Mouse (Mus musculus) embryonic facial prominence, embryonic 12.5 days (tissue): ENCODE measurements around the gene Gm3269. TPM values are rescaled to one million over a fixed set of nuclear protein-coding genes. Genes with fewer than 3 reads are reported as not detected.
"Not testable (repeated sequence)": the region's sequence is repeated elsewhere in the genome, so short reads cannot be mapped to it uniquely, and the experiment has no call there.

ENCODE experiments used
- ATAC-seq: fragments of 200-750 bp; cut with Nextera tagmentation; 2 replicates; pipeline ENCODE4 v1.8.0; 2017; ENCODE audit not compliant: insufficient number of reproducible peaks, insufficient read depth, low FRiP score, low TSS enrichment
- H3K27ac ChIP-seq: fragments of 300-500 bp; sonication (generic); 2 replicates; pipeline ENCODE4 v1.5.1; 2016; ENCODE audit warnings: mild to moderate bottlenecking
- H3K27me3 ChIP-seq: fragments of 300-500 bp; sonication (generic); 2 replicates; pipeline ENCODE4 v1.6.1; 2016; ENCODE audit warnings: mild to moderate bottlenecking, moderate library complexity
- H3K36me3 ChIP-seq: fragments of 300-500 bp; sonication (generic); 2 replicates; pipeline ENCODE4 v1.6.1; 2016; ENCODE audit warnings: mild to moderate bottlenecking
- H3K4me1 ChIP-seq: fragments of 300-500 bp; sonication (generic); 2 replicates; pipeline ENCODE4 v1.6.1; 2016
- H3K4me2 ChIP-seq: fragments of 300-500 bp; sonication (generic); replicated peaks from 2 replicates; pipeline ENCODE4 v1.6.1; 2016; ENCODE audit warnings: mild to moderate bottlenecking, moderate library complexity
- H3K4me3 ChIP-seq: fragments of 300-500 bp; sonication (generic); 2 replicates; pipeline ENCODE4 v1.5.1; 2016; ENCODE audit warnings: mild to moderate bottlenecking
- H3K9ac ChIP-seq: fragments of 300-500 bp; sonication (generic); 2 replicates; pipeline ENCODE4 v1.6.1; 2016; ENCODE audit warnings: mild to moderate bottlenecking, moderate library complexity
- H3K9me3 ChIP-seq: fragments of 300-500 bp; sonication (generic); 2 replicates; pipeline ENCODE4 v1.6.1; 2016; ENCODE audit warnings: mild to moderate bottlenecking, moderate library complexity
- WGBS: fragments of 180-500 bp; shearing (Covaris S2); methylation state at CpG from one replicate; pipeline ENCODE4 v1.1.7; 2016; 5-methylcytosine and 5-hydroxymethylcytosine counted together
- polyA plus RNA-seq: library from polyadenylated mRNA; unstranded; fragments of >200 nt; fragmentation: Nextera tagmentation; extraction: Ambion mirVana; gene quantifications from 2 replicates; pipeline ENCODE4 v1.2.1, GENCODE M21; 2016

Gm3269 gene
- not detected in 2 replicates for polyA plus RNA-seq

GRCm38 (mm10) chr14:4837806-4838205, at the start of gene Gm3269:
Gm3269 (plus strand) TSS chr14:4838106.
- no CpG with 5 or more reads among the region's 4 CpGs for WGBS
- not testable (repeated sequence) for H3K4me1 ChIP-seq, H3K9ac ChIP-seq, H3K36me3 ChIP-seq, H3K4me3 ChIP-seq, ATAC-seq, H3K9me3 ChIP-seq, H3K4me2 ChIP-seq, H3K27ac ChIP-seq, H3K27me3 ChIP-seq

- H3K36me3 ChIP-seq, H3K9ac ChIP-seq, H3K4me1 ChIP-seq, H3K9me3 ChIP-seq, ATAC-seq, H3K27ac ChIP-seq, H3K4me2 ChIP-seq, H3K27me3 ChIP-seq, H3K4me3 ChIP-seq: not testable (repeated sequence)
- WGBS, result 81% methylated on average over 6 of the region's 6 CpGs
Measured at GRCm38 (mm10) chr14:4806421-4806820, 31.5 kb upstream of the Gm3269 start.

GRCm38 (mm10) chr14:4821950-4822349, 16.0 kb upstream of the Gm3269 start:
- H3K9ac ChIP-seq, ATAC-seq, H3K4me1 ChIP-seq, H3K36me3 ChIP-seq, H3K27ac ChIP-seq, H3K9me3 ChIP-seq, H3K27me3 ChIP-seq, H3K4me2 ChIP-seq, H3K4me3 ChIP-seq: not testable (repeated sequence)
- WGBS, result 97% methylated on average over 4 of the region's 7 CpGs

- not testable (repeated sequence) for H3K36me3 ChIP-seq, H3K27ac ChIP-seq, H3K9me3 ChIP-seq, ATAC-seq, H3K27me3 ChIP-seq, H3K4me1 ChIP-seq
- Histone ChIP-seq H3K4me3 (peak within 1 kb of the TSS; percentile 42), H3K9ac (peak within 1 kb of the TSS; percentile 42), H3K4me2 (peak within 1 kb of the TSS; percentile 52)
- WGBS, result 9% methylated on average over 25 of the region's 59 CpGs
Measured at GRCm38 (mm10) chr14:4855299-4855980, 17.5 kb downstream of the Gm3269 start, which contains the start of gene Gm3264. Gm3264 (plus strand) TSS chr14:4855576.

- H3K9me3 ChIP-seq, H3K4me3 ChIP-seq, H3K36me3 ChIP-seq, H3K4me1 ChIP-seq, H3K9ac ChIP-seq, H3K27me3 ChIP-seq, H3K4me2 ChIP-seq, ATAC-seq, H3K27ac ChIP-seq: not testable (repeated sequence)
- 88% methylated on average over 1 of the region's 3 CpGs for WGBS
Measured at GRCm38 (mm10) chr14:4892116-4892515, 54.2 kb downstream of the Gm3269 start, which contains the start of gene Gm3278. Gm3278 (plus strand) TSS chr14:4892416.

Other genes with a start within 250 kb of the Gm3269 start
- not detected in 2 replicates for gene Gm8159, start 205.8 kb upstream of the Gm3269 start, polyA plus RNA-seq
- gene Gm3239, start 173.9 kb upstream of the Gm3269 start, polyA plus RNA-seq, result not detected in 2 replicates
- not detected in 2 replicates for gene Gm7876, start 128.9 kb upstream of the Gm3269 start, polyA plus RNA-seq
- gene Gm3252, start 111.3 kb upstream of the Gm3269 start, polyA plus RNA-seq, result 0.45 and 0.51 TPM in 2 replicates
- not detected in 2 replicates for gene Gm9602, start 61.8 kb upstream of the Gm3269 start, polyA plus RNA-seq
- 1.00 and 1.2 TPM in 2 replicates for gene Gm3264, start 17.5 kb downstream of the Gm3269 start, polyA plus RNA-seq
- gene Gm3278, start 54.3 kb downstream of the Gm3269 start, polyA plus RNA-seq, result not detected in 2 replicates
- not detected in 2 replicates for gene Gm8297, start 145.8 kb downstream of the Gm3269 start, polyA plus RNA-seq
- gene Gm3298, start 177.8 kb downstream of the Gm3269 start, polyA plus RNA-seq, result not detected in 2 replicates
- not detected in 2 replicates for gene 4930555G01Rik, start 212.5 kb downstream of the Gm3269 start, polyA plus RNA-seq
- 1.6 and 1.8 TPM in 2 replicates for gene Gm8281, start 232.9 kb downstream of the Gm3269 start, polyA plus RNA-seq